Mouse (Mus musculus) C2C12 (cell line): ENCODE data around the gene Ric8b.

Experiments used
- CTCF ChIP-seq: IDR thresholded peaks from one replicate; pipeline ENCODE4 v1.5.1; 2011; ENCODE audit not compliant: control insufficient read depth, insufficient read depth, insufficient read length
- MAX ChIP-seq: IDR thresholded peaks from one replicate; pipeline ENCODE4 v1.6.1; 2011; ENCODE audit warnings: mild to moderate bottlenecking, control low read depth

- TF ChIP-seq CTCF (no peak), MAX (no peak)
Observed at GRCm38 (mm10) chr10:84994971-84995370, 77.6 kb downstream of the Ric8b start.
